Mouse (Mus musculus) heart, adult 2 months (tissue): ENCODE measurements around the gene Dscam.

Source experiments
- CTCF ChIP-seq: fragments of 200-600 bp; IDR thresholded peaks from 2 replicates; pipeline ENCODE4 v1.8.1; 2022; ENCODE audit warnings: antibody characterized with exemption, mild to moderate bottlenecking, moderate library complexity
- POLR2A ChIP-seq: fragments of 200-500 bp; IDR thresholded peaks from 2 replicates; pipeline ENCODE4 v1.6.1; 2011; ENCODE audit warnings: mild to moderate bottlenecking, low read depth, low read length, control low read depth; ENCODE audit not compliant: insufficient read depth

DNA sequence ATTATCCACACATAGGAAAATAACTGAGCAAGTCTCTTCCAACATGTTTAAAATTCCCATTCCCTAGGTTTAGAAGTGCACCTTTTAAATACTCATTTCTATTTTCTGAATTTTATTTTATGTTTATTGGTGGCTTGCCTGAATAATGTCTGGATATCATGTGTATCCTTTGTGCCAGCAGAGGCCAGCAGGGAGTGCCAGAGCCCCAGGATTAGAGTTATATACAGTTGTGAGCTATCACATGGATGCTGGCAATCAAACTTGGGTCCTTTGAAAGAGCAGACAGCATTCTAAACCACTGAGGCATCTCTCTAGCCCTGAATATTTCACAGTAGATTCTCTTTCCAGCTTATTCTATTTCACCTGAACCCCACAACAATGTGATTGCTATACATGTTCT, 271.2 kb downstream of the Dscam start:
- TF ChIP-seq CTCF (no peak), POLR2A (no peak)
